Mouse (Mus musculus) heart, adult 2 months (tissue): ENCODE results near the gene Rnf25.

Source experiments
- CTCF ChIP-seq: fragments of 200-600 bp; IDR thresholded peaks from 2 replicates; pipeline ENCODE4 v1.8.1; 2022; ENCODE audit warnings: antibody characterized with exemption, mild to moderate bottlenecking, moderate library complexity
- POLR2A ChIP-seq: fragments of 200-500 bp; IDR thresholded peaks from 2 replicates; pipeline ENCODE4 v1.6.1; 2011; ENCODE audit warnings: mild to moderate bottlenecking, low read depth, low read length, control low read depth; ENCODE audit not compliant: insufficient read depth

GRCm38 (mm10) chr1:74628001-74628400 lies 26.8 kb upstream of the Rnf25 start:
- TF ChIP-seq CTCF (no peak), POLR2A (no peak)
